Mouse (Mus musculus): Measurements from ENCODE around the gene Gm3376. TPM values are rescaled to one million over a fixed set of nuclear protein-coding genes. Genes with fewer than 3 reads are reported as not detected.
"Not testable (repeated sequence)": the region's sequence is repeated elsewhere in the genome, so short reads cannot be mapped to it uniquely, and the experiment has no call there.

Gene Gm3376
- not detected in 2 replicates for polyA plus RNA-seq (2012)

DNA sequence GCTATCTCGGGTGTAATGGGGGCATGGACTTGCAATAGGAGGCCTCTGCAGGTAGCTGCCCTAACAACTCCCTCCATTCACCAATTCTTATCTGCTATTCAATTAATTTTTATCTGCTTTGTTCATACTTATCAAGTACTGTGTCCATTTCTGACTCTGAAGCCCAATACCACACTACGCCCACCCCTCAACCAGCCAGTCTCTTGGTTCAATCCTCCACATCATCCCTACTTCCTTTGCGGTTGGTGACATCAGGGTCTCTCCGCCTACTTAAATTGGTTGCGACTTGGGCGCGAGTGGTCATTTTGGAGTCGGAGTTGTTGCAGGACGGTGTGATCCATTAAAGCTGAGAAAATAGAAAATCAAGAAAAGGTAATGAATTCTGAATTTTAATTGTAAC lies at the start of gene Gm3376:
Gm3376 (plus strand) TSS at position 301 of the 400 bp plus-strand sequence.
- not testable (repeated sequence) for TF ChIP-seq GATA1 (IDR thresholded peaks at IDR 0.05; ENCODE audit: low read length)
